Mouse (Mus musculus): ENCODE measurements around the gene Ttc33.

GRCm38 (mm10) chr15:5156355-5156754 is 29.0 kb upstream of the Ttc33 start:
- no peak for TF ChIP-seq CTCF (IDR thresholded peaks at IDR 0.05; ENCODE audit: low read depth)
- no peak for TF ChIP-seq EP300 (IDR thresholded peaks at IDR 0.05; ENCODE audit: low read depth)

Measured in liver, embryonic 14.5 days (tissue).